Mouse (Mus musculus) urinary bladder, postnatal 25 days (tissue): ENCODE results near the gene Gna11.
A peak's percentile ranks its signal among the peaks of the same experiment; 100 is the strongest.

Source experiments
- DNase-seq: peaks from one replicate; pipeline ENCODE4 v3.0.0; 2022; ENCODE audit warnings: low spot score

Gna11 gene

GRCm38 (mm10) chr10:81543633-81544032 is 1.4 kb downstream of the Gna11 start:
- no peak for DNase-seq

- no peak for DNase-seq
These were observed 2.1 kb downstream of the Gna11 start for GRCm38 (mm10) chr10:81542727-81543460.

- peak; percentile 31 for DNase-seq
These were observed 3.2 kb downstream of the Gna11 start for GRCm38 (mm10) chr10:81541803-81542202.

- no peak for DNase-seq
These were observed 3.6 kb downstream of the Gna11 start for GRCm38 (mm10) chr10:81541363-81541762.

DNA sequence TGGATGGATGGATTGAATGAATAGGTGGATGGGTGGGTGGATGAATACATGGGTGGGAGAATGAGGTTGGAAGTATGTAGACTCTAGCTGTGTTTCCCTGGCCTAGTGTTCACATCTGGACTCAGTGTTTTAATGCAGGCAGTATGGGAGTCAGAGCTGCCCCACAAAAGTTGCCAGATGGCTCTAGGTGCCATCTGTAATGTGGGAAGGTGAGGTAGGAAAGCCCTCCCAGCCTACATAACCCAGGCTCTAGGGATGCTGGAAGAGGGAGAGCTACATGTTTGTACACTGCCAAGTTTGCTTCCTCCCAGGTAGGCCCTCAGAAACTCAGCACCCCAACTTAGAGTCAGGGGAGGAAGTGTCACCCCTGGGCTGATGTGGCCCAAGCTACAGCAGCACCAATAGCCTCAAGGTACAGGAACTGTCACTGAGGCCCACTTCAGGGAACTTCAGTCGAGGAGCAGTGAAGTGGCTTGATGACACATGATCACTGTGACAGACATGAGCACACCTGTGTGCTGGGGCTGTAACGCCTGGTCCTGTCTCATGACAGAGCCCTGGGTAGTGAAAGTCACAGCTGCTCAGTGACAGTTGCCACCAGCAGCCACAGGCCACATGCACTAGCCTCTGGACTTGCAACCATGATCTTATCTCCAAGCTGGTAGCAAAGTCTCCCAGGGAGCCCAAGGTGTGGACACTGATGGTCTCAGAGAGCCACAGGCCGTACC is 6.5 kb downstream of the Gna11 start:
- DNase-seq, result no peak

DNA sequence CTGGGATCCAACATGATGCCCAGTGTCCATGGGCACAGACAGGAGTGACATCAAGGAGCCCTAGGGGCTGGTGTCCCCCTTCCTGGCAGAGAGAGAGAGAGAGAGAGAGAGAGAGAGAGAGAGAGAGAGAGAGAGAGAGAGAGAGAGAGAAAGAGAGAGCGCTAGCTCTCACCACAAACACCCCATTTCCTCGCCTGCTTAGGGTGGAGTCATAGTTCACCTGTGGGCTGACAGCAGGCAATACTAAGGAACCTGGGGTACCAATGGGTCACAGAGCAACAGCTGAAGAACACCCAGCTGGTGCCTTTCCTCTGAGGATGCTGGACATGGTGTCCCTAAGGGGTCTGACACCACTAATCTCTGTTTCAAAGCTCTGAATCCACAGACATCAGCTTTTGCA is 7.6 kb downstream of the Gna11 start:
- no peak for DNase-seq

DNA sequence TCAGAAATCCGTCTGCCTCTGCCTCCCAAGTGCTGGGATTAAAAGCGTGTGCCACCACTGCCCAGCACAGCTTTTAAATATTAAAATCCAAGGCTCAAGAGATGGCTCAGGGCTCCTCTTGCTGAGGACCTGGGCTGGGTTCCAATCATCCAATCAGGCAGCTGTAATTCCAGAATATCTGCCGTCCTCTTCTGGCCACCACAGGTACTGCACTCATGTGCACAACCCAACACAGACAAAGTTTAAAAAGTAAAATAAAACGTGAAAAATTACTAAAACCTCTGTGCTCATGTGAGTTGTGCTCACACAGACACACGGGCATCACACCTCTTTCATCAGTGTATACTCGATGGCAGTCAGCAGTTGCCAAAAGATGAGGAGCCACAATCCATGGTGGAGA is 8.3 kb downstream of the Gna11 start:
- DNase-seq, result no peak

DNA sequence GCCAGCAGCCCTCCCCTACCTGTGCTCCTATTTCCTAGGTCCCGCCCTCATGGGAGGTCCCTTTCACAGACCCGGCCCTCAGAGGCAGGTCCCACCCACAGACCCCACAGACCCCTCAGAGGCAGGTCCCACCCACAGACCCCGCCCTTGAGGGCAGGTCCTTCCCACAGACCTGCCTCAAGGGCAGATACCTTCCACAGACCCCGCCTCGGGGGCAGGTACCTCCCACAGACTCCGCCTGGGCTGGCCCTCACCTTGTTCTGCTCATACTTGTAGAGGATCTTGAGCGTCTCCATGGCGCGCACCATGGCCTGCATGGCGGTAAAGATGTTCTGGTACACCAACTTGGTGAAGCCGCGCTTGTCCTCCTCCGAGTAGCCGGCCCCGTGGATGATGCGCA is 10.2 kb downstream of the Gna11 start:
- no peak for DNase-seq

DNA sequence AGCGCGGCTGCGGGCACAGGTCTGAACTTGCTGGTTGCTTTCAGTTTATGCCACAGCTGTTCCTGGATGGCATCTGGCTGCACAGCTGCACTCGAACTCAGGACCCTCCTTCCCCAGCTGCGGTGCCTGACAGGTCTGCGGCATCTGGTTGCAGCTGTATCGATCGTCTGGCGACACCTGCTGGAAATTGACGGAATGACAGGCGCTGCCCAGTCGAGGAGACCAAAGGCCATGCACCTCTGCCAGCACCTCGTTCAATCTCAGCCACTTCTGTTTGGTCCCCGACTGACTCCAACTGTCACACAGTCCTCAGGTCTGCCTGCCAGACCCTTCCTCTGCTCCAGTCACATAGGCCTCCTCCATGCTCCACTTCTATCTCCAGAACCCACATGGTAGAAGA is 18.2 kb downstream of the Gna11 start:
- DNase-seq, result peak; percentile 87

DNA sequence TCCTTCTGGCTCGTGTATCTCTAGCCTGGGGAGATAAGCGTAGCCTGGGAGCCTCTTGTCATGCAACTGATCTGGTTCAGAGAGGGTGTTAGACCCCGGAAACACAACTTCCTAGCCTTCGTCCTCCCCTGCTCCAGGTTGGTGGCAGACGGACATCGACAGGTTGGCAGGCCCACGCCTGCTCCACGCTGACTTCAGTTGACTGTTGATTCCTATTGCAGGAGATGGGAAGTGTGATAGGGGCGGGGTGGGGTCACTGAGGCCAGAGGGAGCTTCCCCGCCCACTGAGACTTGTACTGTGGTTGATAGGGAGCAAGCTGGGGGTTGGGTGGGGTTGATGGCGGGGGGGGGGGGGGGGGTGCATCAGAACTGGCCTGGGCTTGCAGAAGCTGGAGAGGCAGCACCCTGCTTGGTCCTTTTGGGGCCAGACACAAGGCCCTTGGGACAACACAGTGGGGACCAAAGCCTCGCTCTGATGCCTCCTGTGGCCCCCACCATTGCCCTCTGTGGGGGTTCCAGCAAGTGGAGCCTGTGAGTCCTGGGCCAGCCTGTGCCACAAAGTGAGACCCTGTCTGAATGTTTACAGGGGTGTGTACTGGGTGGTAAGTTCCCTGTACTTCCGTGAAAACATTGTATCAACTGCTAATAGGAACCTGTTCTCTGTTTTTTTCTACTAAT is 19.8 kb downstream of the Gna11 start:
- peak; percentile 33 for DNase-seq

- DNase-seq, result peak; percentile 54
These were observed 20.9 kb downstream of the Gna11 start, which contains the start of gene Gna15 for GRCm38 (mm10) chr10:81524051-81524605. Gene Gna15 (minus strand): TSS chr10:81524225.

DNA sequence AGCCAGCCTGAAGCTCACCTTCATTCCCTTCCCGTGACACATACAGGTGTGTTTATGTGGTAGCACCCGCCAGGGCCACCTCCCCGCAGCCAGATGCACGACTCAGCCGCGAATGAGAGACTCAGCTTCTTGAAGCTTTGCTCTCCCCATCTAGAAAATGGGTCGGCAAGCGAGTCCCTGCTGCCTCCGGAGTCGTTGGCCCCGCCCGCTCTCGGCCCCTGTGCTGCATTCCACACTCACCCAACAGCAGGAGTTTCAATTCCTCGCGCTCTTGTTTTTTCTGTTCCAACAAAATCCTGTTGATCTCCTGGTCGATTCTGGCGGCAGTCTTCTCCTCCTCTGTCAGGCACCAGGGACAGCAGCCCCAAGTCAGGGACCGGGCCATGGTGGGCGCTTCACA is 21.4 kb downstream of the Gna11 start:
- DNase-seq, result no peak

- DNase-seq, result no peak
These were observed 21.8 kb downstream of the Gna11 start for GRCm38 (mm10) chr10:81523142-81523541.

- DNase-seq, result no peak
These were observed 25.0 kb downstream of the Gna11 start for GRCm38 (mm10) chr10:81519978-81520365.

GRCm38 (mm10) chr10:81519227-81519977 is 25.6 kb downstream of the Gna11 start:
- no peak for DNase-seq

- peak; percentile 66 for DNase-seq
These were observed 26.4 kb downstream of the Gna11 start for GRCm38 (mm10) chr10:81518546-81518945.

DNA sequence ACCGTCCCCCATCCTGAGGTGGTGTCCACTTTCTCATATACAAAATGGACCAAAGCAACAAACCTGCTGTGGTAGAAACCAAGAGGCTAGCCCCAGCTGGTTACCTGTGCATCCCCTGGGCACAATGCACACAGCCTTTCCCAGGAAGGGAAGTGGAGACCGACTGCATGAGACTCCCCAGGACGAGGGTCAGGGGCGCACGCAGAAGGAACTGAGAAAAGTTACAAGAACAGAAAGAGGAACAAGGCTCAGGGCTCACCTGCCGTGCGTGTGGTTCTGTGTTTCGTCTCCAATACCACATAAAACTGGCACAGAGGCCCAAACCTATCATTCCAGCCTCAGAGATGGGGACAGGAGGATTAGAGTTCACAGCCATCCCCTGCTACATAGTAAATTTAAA is 27.8 kb downstream of the Gna11 start:
- no peak for DNase-seq

DNA sequence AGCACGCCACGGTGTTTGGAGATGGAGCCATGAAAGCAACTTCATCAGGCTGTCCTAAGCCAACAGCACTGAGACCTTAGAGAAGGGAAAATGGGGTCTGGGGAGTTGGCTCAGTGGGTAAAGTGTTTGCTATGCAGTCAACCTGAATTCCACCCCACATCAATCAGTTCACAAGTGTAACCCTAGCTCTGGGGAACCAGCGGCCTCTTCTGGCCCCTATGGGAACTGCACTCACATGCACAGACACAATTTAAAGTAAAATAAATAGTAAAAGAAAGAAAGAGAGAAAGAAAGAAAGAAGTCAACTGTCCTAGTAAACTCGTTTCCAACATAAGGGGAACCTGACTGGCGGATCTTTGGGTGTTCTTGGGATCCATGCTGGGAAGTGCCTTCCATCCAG is 31.2 kb downstream of the Gna11 start:
- DNase-seq, result no peak

GRCm38 (mm10) chr10:81510246-81510810 is 34.7 kb downstream of the Gna11 start:
- DNase-seq, result no peak

DNA sequence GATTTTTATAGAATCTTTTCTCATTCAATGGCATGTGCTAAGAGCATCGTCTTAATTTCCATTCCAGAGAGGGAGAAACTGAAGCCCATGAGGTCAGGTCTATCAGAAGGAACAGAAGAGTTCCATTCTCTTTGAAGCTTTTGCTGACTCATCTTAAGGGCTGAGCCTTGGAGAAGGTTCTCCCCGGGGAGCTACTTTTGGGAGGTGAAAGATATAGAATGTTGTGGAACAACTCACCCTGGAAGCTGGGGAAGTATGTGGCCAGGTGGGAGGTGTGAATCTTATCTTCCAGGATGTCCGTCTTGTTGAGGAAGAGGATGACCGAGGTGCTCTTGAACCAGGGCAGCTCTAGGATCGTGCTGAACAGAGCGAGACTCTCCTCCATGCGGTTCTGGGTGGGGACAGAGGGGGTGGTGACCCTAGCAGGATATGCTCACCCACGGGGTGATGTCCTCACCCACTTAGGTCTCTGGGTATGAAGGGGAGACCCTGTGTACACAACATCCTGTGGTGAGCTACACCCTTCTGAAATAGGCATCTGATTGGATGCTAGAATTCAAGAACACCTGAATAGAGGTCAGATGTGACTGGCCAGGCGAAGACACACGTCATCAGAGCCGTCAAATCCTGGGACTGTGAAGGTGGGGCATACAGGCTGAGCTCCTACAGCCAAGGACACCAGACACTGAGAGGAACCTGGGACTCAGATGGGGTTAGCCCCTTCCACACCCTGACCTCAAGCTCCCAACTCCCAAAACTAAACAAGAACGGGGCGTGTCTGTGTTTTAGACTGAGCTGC is 37.1 kb downstream of the Gna11 start:
- no peak for DNase-seq

DNA sequence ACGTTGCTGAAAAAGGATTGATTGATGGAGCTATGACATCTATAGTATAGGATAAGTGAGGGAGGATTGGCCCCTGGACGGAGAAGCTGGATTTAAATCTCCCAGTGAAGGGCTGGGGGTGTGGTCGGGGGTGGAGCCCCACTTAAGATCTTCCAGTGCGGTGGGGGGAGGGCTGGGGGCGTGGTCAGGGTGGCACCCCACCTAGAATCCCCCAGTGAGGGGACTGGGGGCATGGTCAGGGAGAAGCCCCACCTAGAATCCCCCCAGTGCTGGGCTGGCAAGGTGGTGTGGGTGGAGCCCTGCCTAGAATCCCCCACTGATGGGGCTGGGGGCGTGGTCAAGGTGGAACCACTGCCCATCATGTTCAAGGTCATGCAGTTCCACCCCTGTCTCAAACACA is 37.9 kb downstream of the Gna11 start:
- DNase-seq, result no peak
